Mouse (Mus musculus): Measurements from ENCODE around the gene Acvr1b. TPM values are rescaled to one million over a fixed set of nuclear protein-coding genes. Genes with fewer than 3 reads are reported as not detected.

Acvr1b gene
- polyA plus RNA-seq, 1 experiment from 2014 or later: 28.0 TPM

DNA sequence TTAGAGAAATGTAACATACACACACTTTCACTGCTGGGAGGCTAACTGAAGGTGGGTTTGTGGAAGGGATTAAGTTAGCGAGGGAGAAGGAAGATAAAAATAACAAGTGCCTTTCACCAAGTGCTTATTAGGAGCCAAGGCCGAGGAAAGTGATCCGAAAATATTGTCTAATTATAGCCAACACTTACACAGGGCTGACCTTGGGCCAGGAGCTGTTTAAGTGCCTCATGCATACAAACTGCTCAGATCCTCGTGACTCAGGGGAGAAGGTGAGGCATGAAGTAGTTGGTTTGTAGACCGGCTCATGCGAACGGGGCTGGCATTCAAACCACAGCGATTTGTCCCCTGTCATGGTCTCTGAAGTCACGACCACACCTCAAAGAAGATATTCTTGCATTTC is 67.4 kb downstream of the Acvr1b start:
- no peaks in the 10 kb centered on the region for H3K9me3 ChIP-seq (ENCODE audit: control insufficient read depth, low read length)
- no peak for ATAC-seq (ENCODE audit: low read depth)
- 0 out of 2 replicates have a peak, but pooled peaks cover 3% of the 10 kb centered on the region for H3K4me1 ChIP-seq (ENCODE audit: control insufficient read depth, insufficient read depth, low read length)
- H3K36me3 ChIP-seq (ENCODE audit: control insufficient read depth, insufficient read depth, low read length): no peaks in the 10 kb centered on the region
- H3K27ac ChIP-seq (ENCODE audit: low read depth, low read length): no peak overlapping the region
- H3K4me2 ChIP-seq (ENCODE audit: low read depth, low read length): no peak overlapping the region; the same call in 1 of the 2 replicates
- whole genome bisulfite sequencing: 71% methylated on average over 9 of the region's 9 CpGs
- no peak overlapping the region for H3K9ac ChIP-seq (replicated peaks; ENCODE audit: low read depth, low read length)
- no peak overlapping the region for H3K4me3 ChIP-seq (ENCODE audit: low read depth, low read length)
- H3K27me3 ChIP-seq (ENCODE audit: control insufficient read depth, insufficient read depth, low read length): no peaks in the 10 kb centered on the region

DNA sequence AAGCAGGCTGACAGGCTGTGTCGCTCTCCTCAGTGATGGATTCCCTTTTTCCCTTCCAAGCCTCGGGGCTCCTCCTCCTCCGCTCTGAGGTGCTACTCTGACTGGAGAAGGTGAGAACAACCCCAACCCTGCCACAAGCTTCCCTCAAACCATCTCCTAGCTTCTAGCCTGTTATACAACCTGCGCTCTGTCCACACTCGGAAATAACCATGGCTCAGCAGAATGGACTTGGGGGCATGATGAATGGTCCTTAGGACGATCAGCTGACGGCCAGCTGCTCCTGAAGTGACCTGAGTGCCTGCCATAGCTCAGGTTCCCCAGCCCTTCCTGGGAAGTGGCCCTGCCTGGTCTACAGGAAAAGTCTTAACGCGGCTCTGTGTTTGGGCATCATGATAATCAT is 68.0 kb downstream of the Acvr1b start:
- WGBS: 77% methylated on average over 9 of the region's 9 CpGs
- no peak for ATAC-seq (ENCODE audit: low read depth)
- Histone ChIP-seq H3K9me3 (ENCODE audit: control insufficient read depth, low read length) (no peaks in the 10 kb centered on the region), H3K27ac (ENCODE audit: low read depth, low read length) (no peak overlapping the region), H3K36me3 (ENCODE audit: control insufficient read depth, insufficient read depth, low read length) (no peaks in the 10 kb centered on the region), H3K4me1 (ENCODE audit: control insufficient read depth, insufficient read depth, low read length) (0 out of 2 replicates have a peak, but pooled peaks cover 3% of the 10 kb centered on the region), H3K9ac (replicated peaks; ENCODE audit: low read depth, low read length) (no peak overlapping the region), H3K4me3 (ENCODE audit: low read depth, low read length) (no peak overlapping the region), H3K27me3 (ENCODE audit: control insufficient read depth, insufficient read depth, low read length) (no peaks in the 10 kb centered on the region), H3K4me2 (ENCODE audit: low read depth, low read length) (no peak overlapping the region)

DNA sequence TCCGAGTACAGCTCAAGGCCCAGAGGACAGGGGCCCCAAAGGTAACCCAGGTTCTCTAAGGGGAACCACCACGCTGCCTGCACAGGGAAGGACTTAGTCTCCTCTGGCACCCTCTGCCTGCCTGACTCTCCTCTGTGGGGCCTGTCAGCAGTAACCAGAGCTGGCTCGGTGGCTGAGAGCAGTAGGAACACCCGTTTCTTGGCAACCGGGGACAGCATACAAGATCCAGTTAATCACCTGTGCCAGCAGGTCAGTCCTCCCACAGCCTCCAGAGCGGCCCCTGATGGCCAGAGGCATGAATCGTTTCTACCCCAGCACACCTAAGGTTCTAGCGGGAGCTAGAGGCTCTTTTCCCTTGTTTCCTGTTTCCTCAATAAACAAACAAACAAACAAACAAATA is 68.8 kb downstream of the Acvr1b start:
- Histone ChIP-seq H3K9me3 (ENCODE audit: control insufficient read depth, low read length) (no peaks in the 10 kb centered on the region), H3K4me3 (ENCODE audit: low read depth, low read length) (no peak overlapping the region), H3K4me1 (ENCODE audit: control insufficient read depth, insufficient read depth, low read length) (0 out of 2 replicates have a peak, but pooled peaks cover 8% of the 10 kb centered on the region), H3K27me3 (ENCODE audit: control insufficient read depth, insufficient read depth, low read length) (no peaks in the 10 kb centered on the region), H3K4me2 (ENCODE audit: low read depth, low read length) (no peak overlapping the region), H3K9ac (replicated peaks; ENCODE audit: low read depth, low read length) (no peak overlapping the region), H3K27ac (ENCODE audit: low read depth, low read length) (no peak overlapping the region), H3K36me3 (ENCODE audit: control insufficient read depth, insufficient read depth, low read length) (no peaks in the 10 kb centered on the region)
- ATAC-seq (ENCODE audit: low read depth): no peak
- WGBS: 23% methylated on average over 8 of the region's 8 CpGs

DNA sequence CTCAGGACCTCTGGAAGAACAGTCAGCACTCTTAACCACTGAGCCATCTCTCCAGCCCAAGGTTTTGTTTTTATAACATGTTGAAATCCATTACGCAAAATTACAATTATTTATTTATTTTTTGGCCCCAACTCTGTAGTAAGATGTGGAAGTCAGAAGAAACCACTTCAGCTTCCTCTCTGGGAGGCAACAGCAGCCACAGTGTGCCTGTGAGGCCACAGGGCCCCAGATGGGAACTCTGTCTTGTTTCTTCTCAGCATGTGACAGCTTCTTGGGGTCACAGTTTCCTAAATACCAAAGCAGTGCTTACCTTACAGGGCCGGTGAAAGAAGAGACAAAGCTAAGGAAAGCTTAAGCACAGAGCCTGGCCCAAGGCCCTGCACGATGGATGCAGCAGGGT is 70.1 kb downstream of the Acvr1b start:
- no peak overlapping the region for H3K4me2 ChIP-seq (ENCODE audit: low read depth, low read length)
- no peak overlapping the region for H3K9ac ChIP-seq (replicated peaks; ENCODE audit: low read depth, low read length)
- H3K4me3 ChIP-seq (ENCODE audit: low read depth, low read length): no peak overlapping the region
- no peaks in the 10 kb centered on the region for H3K36me3 ChIP-seq (ENCODE audit: control insufficient read depth, insufficient read depth, low read length)
- no peak overlapping the region for H3K27ac ChIP-seq (ENCODE audit: low read depth, low read length)
- ATAC-seq (ENCODE audit: low read depth): no peak
- no peaks in the 10 kb centered on the region for H3K9me3 ChIP-seq (ENCODE audit: control insufficient read depth, low read length)
- H3K27me3 ChIP-seq (ENCODE audit: control insufficient read depth, insufficient read depth, low read length): no peaks in the 10 kb centered on the region
- H3K4me1 ChIP-seq (ENCODE audit: control insufficient read depth, insufficient read depth, low read length): 0 out of 2 replicates have a peak, but pooled peaks cover 8% of the 10 kb centered on the region
- 71% methylated on average over 3 of the region's 3 CpGs for WGBS

DNA sequence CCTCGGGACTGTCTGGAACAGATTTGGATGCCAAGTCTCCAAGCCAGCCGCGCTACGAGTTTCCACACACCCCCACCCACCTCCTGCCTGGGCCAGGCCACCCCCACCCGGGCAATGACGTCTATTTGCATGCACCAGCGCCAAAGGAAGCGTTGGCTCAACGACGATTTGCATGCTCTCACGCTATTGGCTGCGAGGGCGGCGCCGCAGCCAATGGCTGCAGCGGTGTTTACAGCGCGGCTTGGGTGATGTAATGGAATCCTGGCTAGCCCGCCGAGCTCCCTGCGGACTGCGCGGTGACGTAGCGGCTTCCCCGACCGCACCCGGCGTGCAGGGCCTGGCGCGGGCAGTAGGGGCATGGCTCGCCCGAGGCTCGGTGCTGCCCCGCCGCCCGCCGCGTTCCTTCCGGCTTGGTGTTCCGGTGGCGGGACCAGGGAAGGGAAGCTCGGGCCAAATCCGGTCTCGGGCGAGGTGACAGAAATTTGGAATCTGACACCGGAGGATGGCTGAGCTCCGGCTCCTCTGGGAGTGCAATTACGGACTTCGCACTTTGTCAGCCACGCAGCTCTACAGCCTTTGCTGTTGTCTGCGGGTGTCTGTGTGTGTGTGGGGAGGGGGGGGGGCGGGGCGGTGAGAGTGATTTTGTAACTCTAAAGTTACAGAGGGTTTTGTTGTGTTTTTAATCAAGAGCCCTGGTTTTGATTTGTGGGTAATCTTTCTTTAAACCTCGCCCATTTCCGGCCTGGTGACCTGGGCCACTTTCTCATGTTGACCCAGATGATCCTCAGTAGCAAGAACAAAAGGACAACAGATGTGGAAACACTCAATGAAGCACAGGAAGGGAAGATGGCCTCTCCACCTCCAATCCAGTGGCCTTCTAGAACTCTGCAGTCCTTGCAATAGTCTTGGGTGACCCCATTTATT is 72.6 kb downstream of the Acvr1b start:
- Histone ChIP-seq H3K27me3 (ENCODE audit: control insufficient read depth, insufficient read depth, low read length) (no peaks in the 10 kb centered on the region), H3K36me3 (ENCODE audit: control insufficient read depth, insufficient read depth, low read length) (no peaks in the 10 kb centered on the region), H3K27ac (ENCODE audit: low read depth, low read length) (peak overlapping the region; percentile 87), H3K9me3 (ENCODE audit: control insufficient read depth, low read length) (no peaks in the 10 kb centered on the region), H3K9ac (replicated peaks; ENCODE audit: low read depth, low read length) (peak overlapping the region; percentile 70), H3K4me1 (ENCODE audit: control insufficient read depth, insufficient read depth, low read length) (0 out of 2 replicates have a peak, but pooled peaks cover 8% of the 10 kb centered on the region), H3K4me2 (ENCODE audit: low read depth, low read length) (peak overlapping the region; percentile 76), H3K4me3 (ENCODE audit: low read depth, low read length) (peak overlapping the region; percentile 43)
- 3% methylated on average over 56 of the region's 56 CpGs for WGBS
- peak; percentile 98 for ATAC-seq (ENCODE audit: low read depth)

- Histone ChIP-seq H3K4me1 (ENCODE audit: control insufficient read depth, insufficient read depth, low read length) (0 out of 2 replicates have a peak, but pooled peaks cover 8% of the 10 kb centered on the region), H3K4me3 (ENCODE audit: low read depth, low read length) (0 out of 2 replicates have a peak overlapping the region, but pooled peaks have one; percentile 43), H3K27ac (ENCODE audit: low read depth, low read length) (no peak overlapping the region), H3K27me3 (ENCODE audit: control insufficient read depth, insufficient read depth, low read length) (no peaks in the 10 kb centered on the region), H3K4me2 (ENCODE audit: low read depth, low read length) (peak overlapping the region; percentile 76), H3K9me3 (ENCODE audit: control insufficient read depth, low read length) (no peaks in the 10 kb centered on the region), H3K9ac (replicated peaks; ENCODE audit: low read depth, low read length) (0 out of 2 replicates have a peak overlapping the region, but pooled peaks have one; percentile 13), H3K36me3 (ENCODE audit: control insufficient read depth, insufficient read depth, low read length) (no peaks in the 10 kb centered on the region)
- 100% methylated on average over 1 of the region's 1 CpGs for WGBS
- ATAC-seq (ENCODE audit: low read depth): no peak
Measured at GRCm38 (mm10) chr15:101247155-101247498, 73.3 kb downstream of the Acvr1b start.

DNA sequence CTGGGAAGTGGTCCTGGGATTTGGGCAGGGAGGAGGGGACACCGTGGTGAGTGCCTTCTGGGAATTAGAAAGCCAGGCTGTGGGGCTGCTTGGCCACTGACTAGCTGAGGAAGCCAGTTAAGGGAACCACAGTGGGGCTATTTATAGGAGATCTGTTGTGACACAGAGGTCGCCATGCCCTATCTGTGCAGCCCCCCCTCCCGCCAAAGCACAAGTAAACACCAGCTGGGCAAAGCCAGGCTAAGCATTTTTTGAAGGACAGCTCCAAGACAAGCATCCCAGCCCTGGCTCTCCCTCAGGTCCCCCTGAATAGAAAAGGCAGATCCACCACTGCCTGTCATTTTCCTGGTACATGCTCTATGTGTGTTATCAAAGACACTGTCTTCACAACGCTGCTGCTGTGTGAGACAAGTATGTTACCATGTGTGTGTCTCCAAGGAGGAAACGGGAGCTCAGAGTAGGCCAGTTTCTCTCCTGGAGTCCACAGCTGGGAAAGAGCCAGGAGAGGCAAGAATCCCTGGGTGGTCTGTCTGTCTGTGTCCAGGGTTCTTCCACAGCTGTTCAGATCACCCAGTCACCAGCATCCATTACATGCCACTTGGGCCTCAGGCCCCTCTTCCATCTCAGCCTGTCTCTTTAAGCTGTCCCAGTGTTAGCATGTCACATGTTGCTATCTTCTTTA is 74.3 kb downstream of the Acvr1b start:
- H3K4me2 ChIP-seq (ENCODE audit: low read depth, low read length): no peak overlapping the region
- H3K4me3 ChIP-seq (ENCODE audit: low read depth, low read length): no peak overlapping the region
- ATAC-seq (ENCODE audit: low read depth): no peak
- 65% methylated on average over 5 of the region's 5 CpGs for WGBS
- no peaks in the 10 kb centered on the region for H3K27me3 ChIP-seq (ENCODE audit: control insufficient read depth, insufficient read depth, low read length)
- H3K9ac ChIP-seq (replicated peaks; ENCODE audit: low read depth, low read length): no peak overlapping the region
- 0 out of 2 replicates have a peak, but pooled peaks cover 8% of the 10 kb centered on the region for H3K4me1 ChIP-seq (ENCODE audit: control insufficient read depth, insufficient read depth, low read length)
- H3K27ac ChIP-seq (ENCODE audit: low read depth, low read length): no peak overlapping the region
- no peaks in the 10 kb centered on the region for H3K9me3 ChIP-seq (ENCODE audit: control insufficient read depth, low read length)
- no peaks in the 10 kb centered on the region for H3K36me3 ChIP-seq (ENCODE audit: control insufficient read depth, insufficient read depth, low read length)

DNA sequence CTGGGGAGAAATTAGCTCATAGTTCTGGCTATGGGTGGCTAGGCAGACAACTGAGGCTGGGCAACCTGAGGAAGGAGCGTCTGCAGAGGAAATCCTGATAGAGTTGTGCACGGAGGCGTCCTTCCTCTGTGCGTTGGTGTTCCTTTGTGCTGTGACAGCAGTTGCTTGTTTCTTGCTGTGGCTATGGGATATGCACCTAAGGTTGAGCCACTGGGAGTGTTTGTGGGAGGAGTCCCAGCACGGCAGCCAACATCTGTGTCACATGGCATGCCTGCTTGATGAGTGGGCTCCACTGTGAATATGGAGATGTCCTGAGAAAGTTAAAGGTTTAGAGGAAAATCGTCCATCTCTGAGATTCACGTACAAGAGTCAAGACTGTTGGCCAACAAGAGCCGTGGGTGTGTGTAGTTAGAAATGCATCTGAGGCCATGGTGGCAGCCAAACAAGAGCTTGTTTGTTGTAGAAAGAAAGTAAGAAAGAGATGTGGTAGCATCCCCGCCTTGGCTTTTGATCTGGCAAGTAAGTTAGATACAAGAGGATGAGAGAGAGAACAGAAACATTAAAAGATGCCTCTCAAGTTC is 76.4 kb downstream of the Acvr1b start:
- Histone ChIP-seq H3K9ac (replicated peaks; ENCODE audit: low read depth, low read length) (no peak overlapping the region), H3K9me3 (ENCODE audit: control insufficient read depth, low read length) (no peaks in the 10 kb centered on the region), H3K4me1 (ENCODE audit: control insufficient read depth, insufficient read depth, low read length) (0 out of 2 replicates have a peak, but pooled peaks cover 10% of the 10 kb centered on the region), H3K36me3 (ENCODE audit: control insufficient read depth, insufficient read depth, low read length) (no peaks in the 10 kb centered on the region), H3K4me2 (ENCODE audit: low read depth, low read length) (no peak overlapping the region), H3K4me3 (ENCODE audit: low read depth, low read length) (no peak overlapping the region), H3K27me3 (ENCODE audit: control insufficient read depth, insufficient read depth, low read length) (no peaks in the 10 kb centered on the region), H3K27ac (ENCODE audit: low read depth, low read length) (no peak overlapping the region)
- 88% methylated on average over 9 of the region's 9 CpGs for WGBS
- no peak for ATAC-seq (ENCODE audit: low read depth)
